Mouse (Mus musculus) liver, adult 2 months (tissue): ENCODE data around the gene Uts2. TPM values are rescaled to one million over a fixed set of nuclear protein-coding genes. Genes with fewer than 3 reads are reported as not detected.

Experiments
- DNase-seq: peaks from one replicate; pipeline ENCODE4 v3.0.0-alpha.2; 2011; ENCODE audit warnings: low read depth, low spot score; ENCODE audit errors: extremely low read depth
- H3K27ac ChIP-seq: fragments of 200-500 bp; replicated peaks from 2 replicates; pipeline ENCODE4 v1.5.1; 2012; ENCODE audit warnings: low read depth, mild to moderate bottlenecking, control low read depth, inconsistent platforms, low read length; ENCODE audit not compliant: insufficient read depth
- H3K27me3 ChIP-seq: fragments of 200-500 bp; 2 replicates; pipeline ENCODE4 v1.6.1; 2012; ENCODE audit warnings: mild to moderate bottlenecking, moderate library complexity, low read length, inconsistent platforms; ENCODE audit not compliant: control insufficient read depth, insufficient read depth
- H3K36me3 ChIP-seq: fragments of 200-500 bp; 2 replicates; pipeline ENCODE4 v1.6.1; 2012; ENCODE audit warnings: low read length, inconsistent platforms; ENCODE audit not compliant: control insufficient read depth, insufficient read depth
- H3K4me1 ChIP-seq: fragments of 200-500 bp; 2 replicates; pipeline ENCODE4 v1.6.1; 2011; ENCODE audit warnings: low read length; ENCODE audit not compliant: control insufficient read depth, insufficient read depth
- H3K4me3 ChIP-seq: fragments of 200-500 bp; 2 replicates; pipeline ENCODE4 v1.5.1; 2011; ENCODE audit warnings: low read depth, mild to moderate bottlenecking, control low read depth, low read length, moderate library complexity; ENCODE audit not compliant: insufficient read depth
- H3K79me2 ChIP-seq: fragments of 200-500 bp; 2 replicates; pipeline ENCODE4 v1.6.1; 2012; ENCODE audit warnings: inconsistent platforms, mild to moderate bottlenecking, low read length, moderate library complexity; ENCODE audit not compliant: control insufficient read depth, insufficient read depth
- H3K9ac ChIP-seq: fragments of 200-500 bp; 2 replicates; pipeline ENCODE4 v1.6.1; 2012; ENCODE audit warnings: low read depth, mild to moderate bottlenecking, control low read depth, inconsistent platforms, low read length
- CTCF ChIP-seq: fragments of 200-500 bp; IDR thresholded peaks from 2 replicates; pipeline ENCODE4 v1.5.1; 2011; ENCODE audit warnings: low read depth, low read length, control low read depth
- POLR2A ChIP-seq: fragments of 200-500 bp; IDR thresholded peaks from 2 replicates; pipeline ENCODE4 v1.6.1; 2011; ENCODE audit warnings: low read length, control low read depth; ENCODE audit not compliant: insufficient read depth; ENCODE audit errors: extremely low read depth
- WGBS: fragments of 180-500 bp; shearing (Covaris S2); methylation state at CpG from one replicate; pipeline ENCODE4 v1.1.7; 2018; 5-methylcytosine and 5-hydroxymethylcytosine counted together
- polyA plus RNA-seq: library from polyadenylated mRNA; depleted of rRNA; stranded (reverse); fragments of >200 nt; gene quantifications from 2 replicates; pipeline ENCODE4 v1.2.3, GENCODE M21; 2012
- total RNA-seq: library from RNA; depleted of rRNA; stranded (reverse); fragments of >200 nt; gene quantifications from 2 replicates; pipeline ENCODE4 v1.2.3, GENCODE M21; 2014

Uts2 gene
- total and polyA plus RNA-seq, 2 experiments, result not detected

DNA sequence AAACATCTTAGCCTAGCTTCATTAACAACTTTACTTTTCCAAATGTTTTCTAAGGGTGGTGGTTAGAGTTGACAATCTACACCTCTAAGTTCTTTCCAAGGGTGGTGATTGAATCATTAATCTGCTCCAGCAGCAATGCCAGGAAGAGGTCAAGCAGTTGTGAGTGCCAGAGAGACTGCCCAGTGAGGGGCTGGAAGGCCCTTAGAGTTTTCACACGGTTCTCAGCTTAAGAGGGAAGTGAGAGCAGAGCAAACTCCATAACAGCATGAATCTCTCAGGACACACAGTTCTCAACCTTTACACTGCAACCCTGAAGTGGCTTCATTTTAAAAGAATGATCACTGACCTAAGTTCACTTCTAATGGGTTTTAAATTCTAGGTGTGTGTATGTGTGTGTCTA lies 21.8 kb upstream of the Uts2 start:
- WGBS, result 41% methylated on average over 1 of the region's 1 CpGs
- DNase-seq, result no peak
- no peak for TF ChIP-seq CTCF

DNA sequence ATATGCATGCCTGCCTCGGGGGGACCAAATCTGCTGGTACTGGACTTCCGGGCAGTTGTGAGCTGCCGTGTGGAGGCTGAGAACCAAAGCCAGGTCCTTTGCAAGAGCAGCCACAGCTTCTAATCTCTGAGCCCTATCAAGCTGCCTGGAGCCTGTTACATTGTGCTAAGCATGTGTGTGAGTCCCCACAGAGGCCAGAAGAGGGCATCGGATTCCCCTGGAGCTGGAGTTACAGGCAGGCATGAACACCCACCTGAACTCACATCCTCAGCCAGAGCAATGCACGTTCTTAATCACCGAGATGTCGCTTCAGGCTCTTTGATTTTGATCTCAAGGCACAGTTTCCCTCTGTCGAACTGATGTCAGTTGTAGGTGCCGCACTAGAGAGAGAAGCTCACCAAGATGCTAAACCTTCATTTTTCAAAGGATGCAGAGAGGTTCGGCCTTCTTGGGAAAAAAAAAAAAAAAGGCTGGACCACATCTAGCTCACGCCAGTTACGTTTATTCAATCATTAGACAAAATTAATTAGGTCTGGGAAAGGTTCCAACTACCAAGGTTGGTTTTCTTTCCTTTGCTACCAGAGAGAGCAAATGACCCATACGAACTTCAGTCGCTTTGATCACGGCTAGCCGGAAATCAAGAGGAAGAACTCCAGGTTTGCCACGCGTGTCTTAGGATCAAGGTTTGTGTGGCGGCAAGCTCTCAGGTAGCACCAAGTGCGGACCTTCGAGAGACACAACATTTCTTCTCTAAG lies 18.6 kb upstream of the Uts2 start:
- Histone ChIP-seq H3K27me3 (no peaks in the 10 kb centered on the region), H3K27ac (no peak overlapping the region), H3K79me2 (no peaks in the 10 kb centered on the region), H3K36me3 (no peaks in the 10 kb centered on the region), H3K9ac (no peak overlapping the region), H3K4me3 (no peak overlapping the region), H3K4me1 (no peaks in the 10 kb centered on the region)
- WGBS, result 90% methylated on average over 21 of the region's 21 CpGs
- no peak for DNase-seq
- TF ChIP-seq CTCF (no peak), POLR2A (no peak)

More for the DNA sequence above, 21.8 kb upstream of the Uts2 start:
- H3K9ac ChIP-seq, result no peak overlapping the region
- no peaks in the 10 kb centered on the region for H3K36me3 ChIP-seq
- H3K27ac ChIP-seq, result no peak overlapping the region
- no peak overlapping the region for H3K4me3 ChIP-seq
- no peaks in the 10 kb centered on the region for H3K79me2 ChIP-seq
- no peaks in the 10 kb centered on the region for H3K27me3 ChIP-seq
- no peaks in the 10 kb centered on the region for H3K4me1 ChIP-seq

DNA sequence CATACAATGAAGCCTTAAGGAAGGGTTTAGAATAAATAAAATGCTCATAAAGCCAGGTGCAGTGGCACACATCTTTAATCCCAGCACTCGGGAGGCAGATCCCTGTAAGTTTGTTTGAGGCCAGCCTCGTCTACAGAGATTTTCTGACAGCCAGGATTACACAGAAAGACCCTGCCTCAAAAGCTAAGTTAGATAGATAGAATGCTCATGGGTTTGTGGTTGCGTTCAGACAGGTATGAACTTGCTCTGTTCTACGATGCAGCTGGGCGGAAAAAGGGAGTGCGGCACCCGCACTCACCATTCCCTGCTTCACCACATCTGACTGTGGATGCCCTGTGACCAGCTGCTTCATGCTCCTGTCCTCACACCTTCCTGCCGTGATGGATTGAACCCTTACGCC lies 17.4 kb upstream of the Uts2 start:
- no peaks in the 10 kb centered on the region for H3K36me3 ChIP-seq
- H3K79me2 ChIP-seq, result no peaks in the 10 kb centered on the region
- WGBS, result 85% methylated on average over 9 of the region's 9 CpGs
- no peak for DNase-seq
- H3K27ac ChIP-seq, result no peak overlapping the region
- no peaks in the 10 kb centered on the region for H3K27me3 ChIP-seq
- H3K4me1 ChIP-seq, result no peaks in the 10 kb centered on the region
- no peak overlapping the region for H3K4me3 ChIP-seq
- no peak for TF ChIP-seq CTCF
- TF ChIP-seq POLR2A, result no peak
- H3K9ac ChIP-seq, result no peak overlapping the region

DNA sequence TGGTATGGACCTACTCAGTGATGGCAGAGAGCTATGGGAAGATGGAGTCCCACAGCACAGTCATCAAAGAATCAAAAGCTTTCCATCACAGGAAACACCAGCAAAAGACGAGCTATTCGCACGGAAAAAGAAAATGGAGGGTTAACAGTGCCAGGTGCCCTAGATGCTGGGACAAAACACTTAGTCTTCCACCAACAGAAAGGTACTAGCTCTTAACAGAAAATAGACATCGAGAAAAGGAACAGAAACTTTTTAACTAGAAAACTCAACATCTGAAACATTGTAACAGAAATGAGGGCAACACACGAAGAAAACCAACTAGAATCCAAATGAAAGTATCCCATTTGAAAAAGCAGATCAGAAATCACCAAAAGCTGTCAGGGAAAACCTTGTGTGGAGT lies 16.7 kb upstream of the Uts2 start:
- WGBS, result 89% methylated on average over 5 of the region's 5 CpGs
- Histone ChIP-seq H3K27me3 (no peaks in the 10 kb centered on the region), H3K4me3 (no peak overlapping the region), H3K9ac (no peak overlapping the region), H3K27ac (no peak overlapping the region), H3K36me3 (no peaks in the 10 kb centered on the region), H3K79me2 (no peaks in the 10 kb centered on the region), H3K4me1 (no peaks in the 10 kb centered on the region)
- no peak for DNase-seq
- TF ChIP-seq CTCF (no peak), POLR2A (no peak)

GRCm38 (mm10) chr4:150990148-150990547 lies 6.7 kb upstream of the Uts2 start:
- Histone ChIP-seq H3K4me1 (no peaks in the 10 kb centered on the region), H3K27ac (no peak overlapping the region), H3K9ac (no peak overlapping the region), H3K36me3 (no peaks in the 10 kb centered on the region), H3K79me2 (no peaks in the 10 kb centered on the region), H3K4me3 (no peak overlapping the region), H3K27me3 (no peaks in the 10 kb centered on the region)
- 53% methylated on average over 6 of the region's 6 CpGs for WGBS
- TF ChIP-seq CTCF (peak; percentile 56), POLR2A (no peak)
- no peak for DNase-seq

- Histone ChIP-seq H3K27ac (no peak overlapping the region), H3K4me1 (no peaks in the 10 kb centered on the region), H3K27me3 (no peaks in the 10 kb centered on the region), H3K4me3 (no peak overlapping the region), H3K36me3 (peaks cover 4% of the 10 kb centered on the region; the same call in 1 of the 2 replicates), H3K9ac (no peak overlapping the region), H3K79me2 (no peaks in the 10 kb centered on the region)
- TF ChIP-seq CTCF, result no peak
- no peak for TF ChIP-seq POLR2A
- WGBS, result 87% methylated on average over 9 of the region's 9 CpGs
- DNase-seq, result no peak
These were observed 1.7 kb downstream of the Uts2 start for GRCm38 (mm10) chr4:150998626-150999025.
